Comparison of ENCODE assay signal across 10 mouse cellular contexts in the genomic region with DNA sequence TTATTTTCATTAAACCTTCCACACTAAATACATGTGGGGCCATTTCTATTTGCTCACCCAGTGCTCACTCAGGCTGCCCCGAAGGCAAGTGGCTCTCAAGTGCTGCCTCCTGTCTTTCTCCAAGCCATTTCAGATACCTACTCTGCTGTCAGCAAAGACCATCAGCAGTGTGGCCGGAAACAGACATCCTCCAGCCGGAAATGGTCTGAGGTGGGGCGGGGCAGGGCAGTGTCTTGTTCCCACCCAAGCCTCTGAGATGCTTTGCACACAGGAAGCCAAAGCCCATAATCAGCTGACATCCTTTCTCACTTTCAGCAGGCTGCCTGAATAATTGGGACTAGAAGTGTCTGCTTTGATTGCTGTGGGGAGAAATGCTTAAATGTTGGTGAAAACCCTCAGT.
A peak's percentile ranks its signal among the peaks of the same experiment; 100 is the strongest.
DNase-seq lines count a peak whose midpoint lies in the region; ATAC-seq and TF ChIP-seq lines count a peak whose summit lies in the region.
"Had no signal": no experiment of that assay in that cellular context is flagged by ENCODE, and none has a peak within 500 bp of the region (broad histone marks: within the 10 kb centered on the region; RNA-seq: fewer than 3 reads in every experiment).

No protein-coding gene starts in this region.

- WGBS in kidney, embryonic 14.5 days, result 30% methylated on average over 4 of the region's 4 CpGs
- 49% methylated on average over 4 of the region's 4 CpGs for WGBS in embryonic facial prominence, embryonic 14.5 days

- peak; percentile 25 for DNase-seq in kidney, adult 11 months
- peak; percentile 17 for DNase-seq in embryonic facial prominence, embryonic 14.5 days (ENCODE audit: low spot score)
- DNase-seq in kidney, postnatal 4 days, result peak; percentile 14 to 30
- DNase-seq in neural tube, embryonic 10.5 days (ENCODE audit: extremely low spot score, low spot score), result no peak
- no peak for DNase-seq in gastrocnemius, adult 2 months
- DNase-seq: cerebellum, adult 2 months; right cerebral cortex, postnatal 14 days had no signal

- no peak overlapping the region for H3K9ac ChIP-seq in kidney, embryonic 14.5 days (ENCODE audit: low read depth, low read length)
- no peak overlapping the region for H3K9ac ChIP-seq in embryonic facial prominence, embryonic 14.5 days (ENCODE audit: low read depth, low read length)

- no peak overlapping the region for H3K4me2 ChIP-seq in kidney, embryonic 14.5 days (replicated peaks; ENCODE audit: low read depth, low read length)
- H3K4me2 ChIP-seq in embryonic facial prominence, embryonic 14.5 days (ENCODE audit: low read depth, low read length), result no peak overlapping the region

- no peak overlapping the region for H3K4me3 ChIP-seq in kidney, embryonic 14.5 days (ENCODE audit: low read length)
- H3K4me3 ChIP-seq in embryonic facial prominence, embryonic 14.5 days (ENCODE audit: low read depth, low read length), result no peak overlapping the region
- H3K4me3 ChIP-seq in gastrocnemius, adult 2 months, result no peak overlapping the region

- no peaks in the 10 kb centered on the region for H3K27me3 ChIP-seq in kidney, embryonic 14.5 days (ENCODE audit: control insufficient read depth, insufficient read depth, low read length)
- no peaks in the 10 kb centered on the region for H3K27me3 ChIP-seq in embryonic facial prominence, embryonic 14.5 days (replicated peaks; ENCODE audit: control insufficient read depth, insufficient read depth, low read length)

- no peak overlapping the region for H3K27ac ChIP-seq in kidney, embryonic 14.5 days (ENCODE audit: low read depth, low read length)
- H3K27ac ChIP-seq in embryonic facial prominence, embryonic 14.5 days (replicated peaks; ENCODE audit: low read depth, low read length), result no peak overlapping the region
- no peak overlapping the region for H3K27ac ChIP-seq in gastrocnemius, adult 2 months

- H3K4me1 ChIP-seq in kidney, embryonic 14.5 days (ENCODE audit: control insufficient read depth, insufficient read depth, low read length), result peaks cover 10% of the 10 kb centered on the region; the same call in 1 of the 2 replicates
- H3K4me1 ChIP-seq in embryonic facial prominence, embryonic 14.5 days (ENCODE audit: control insufficient read depth, insufficient read depth, low read length), result peaks cover 12% of the 10 kb centered on the region

- intact Hi-C loops in gastrocnemius, adult 2 months (cut with DNase I), result no loop called here

- ATAC-seq in kidney, embryonic 14.5 days (ENCODE audit: low FRiP score, low TSS enrichment), result no peak
- no peak for ATAC-seq in embryonic facial prominence, embryonic 14.5 days (ENCODE audit: low read depth)
- peak; percentile 34; the same call in 1 of the 2 replicates for ATAC-seq in megakaryocyte-erythroid progenitor cell, adult 5-6 weeks (replicated peaks; ENCODE audit: low FRiP score, low TSS enrichment, poor library complexity, severe bottlenecking)
- no peak for ATAC-seq in erythroid progenitor cell, adult 5-6 weeks (replicated peaks; ENCODE audit: low FRiP score, poor library complexity, severe bottlenecking)

- H3K36me3 ChIP-seq in kidney, embryonic 14.5 days (ENCODE audit: control insufficient read depth, insufficient read depth, low read length), result no peaks in the 10 kb centered on the region
- no peaks in the 10 kb centered on the region for H3K36me3 ChIP-seq in embryonic facial prominence, embryonic 14.5 days (ENCODE audit: control insufficient read depth, insufficient read depth, low read length)

- no peak for TF ChIP-seq CTCF in gastrocnemius, adult 2 months (IDR thresholded peaks at IDR 0.05)

- no peaks in the 10 kb centered on the region for H3K9me3 ChIP-seq in kidney, embryonic 14.5 days (ENCODE audit: control insufficient read depth, low read length)
- no peaks in the 10 kb centered on the region for H3K9me3 ChIP-seq in embryonic facial prominence, embryonic 14.5 days (ENCODE audit: control insufficient read depth, low read length)

Comparison
In these comparisons a context has a peak if more than half of its experiments do, and no peak if none do; other contexts are left out.
1. DNase-seq: peak in kidney, adult 11 months (single experiment), embryonic facial prominence, embryonic 14.5 days (single experiment) and kidney, postnatal 4 days (2 of 2); none in neural tube, embryonic 10.5 days (single experiment) and gastrocnemius, adult 2 months (single experiment).